Mouse (Mus musculus) CH12.LX (cell line): Measurements from ENCODE around the gene Cdh18. TPM values are rescaled to one million over a fixed set of nuclear protein-coding genes. Genes with fewer than 3 reads are reported as not detected.

ENCODE experiments used
- DNase-seq: peaks from one replicate; pipeline ENCODE4 v3.0.0-alpha.2; 2013; ENCODE audit errors: extremely low read depth
- H3K27ac ChIP-seq: 2 replicates; pipeline ENCODE4 v1.5.1; 2012; ENCODE audit warnings: low read depth, mild to moderate bottlenecking, control low read depth, moderate library complexity; ENCODE audit not compliant: insufficient read depth
- H3K27me3 ChIP-seq: replicated peaks from 2 replicates; pipeline ENCODE3; 2012; ENCODE audit warnings: inconsistent platforms
- H3K36me3 ChIP-seq, 2 experiments: replicated peaks in 1 of 2; 2 replicates each; pipeline versions ENCODE3 to v1.6.1; 2012; ENCODE audit warnings: inconsistent platforms in 1 of 2, low read length in 1 of 2, mild to moderate bottlenecking in 1 of 2, mixed read lengths in 1 of 2, moderate library complexity in 1 of 2; ENCODE audit not compliant: control insufficient read depth in 1 of 2, insufficient read depth in 1 of 2
- H3K4me1 ChIP-seq, 2 experiments: 2 replicates each; pipeline ENCODE4 v1.6.1; 2012; ENCODE audit warnings: inconsistent platforms in 1 of 2, moderate library complexity in 1 of 2; ENCODE audit not compliant: insufficient read depth in 2 of 2, control insufficient read depth in 1 of 2
- H3K4me2 ChIP-seq: 2 replicates; pipeline ENCODE4 v1.6.1; 2012; ENCODE audit warnings: low read depth, mild to moderate bottlenecking, control low read depth; ENCODE audit not compliant: poor library complexity, insufficient read depth, severe bottlenecking
- H3K4me3 ChIP-seq, 3 experiments: fragments of 150-350 bp in 1 of 3; sonication (generic) in 1 of 3; replicated peaks in 1 of 3; 2 replicates each; pipeline versions ENCODE3 to v1.5.1; 2011 to 2012; ENCODE audit warnings: low read depth in 2 of 3, low read length in 2 of 3, mild to moderate bottlenecking in 2 of 3, moderate library complexity in 2 of 3, control low read depth in 1 of 3, improper control_type of control experiment in 1 of 3, inconsistent platforms in 1 of 3, mixed read lengths in 1 of 3; ENCODE audit not compliant: poor library complexity in 1 of 3
- H3K79me2 ChIP-seq: replicated peaks from 2 replicates; pipeline ENCODE4 v1.6.1; 2012; ENCODE audit warnings: mild to moderate bottlenecking, moderate library complexity; ENCODE audit not compliant: control insufficient read depth, poor library complexity, insufficient read depth, severe bottlenecking; ENCODE audit errors: extremely low read depth
- H3K9ac ChIP-seq: 2 replicates; pipeline ENCODE4 v1.6.1; 2012; ENCODE audit warnings: low read depth, mild to moderate bottlenecking, control low read depth, moderate library complexity; ENCODE audit not compliant: insufficient read depth
- H3K9me3 ChIP-seq: replicated peaks from 2 replicates; pipeline ENCODE3; 2012; ENCODE audit warnings: low read length, inconsistent platforms, mixed read lengths
- BHLHE40 ChIP-seq: IDR thresholded peaks from 2 replicates; pipeline ENCODE4 v1.6.1; 2011; ENCODE audit warnings: mild to moderate bottlenecking, low read depth, low read length, improper control_type of control experiment
- CHD1 ChIP-seq: IDR thresholded peaks from 2 replicates; pipeline ENCODE4 v1.6.1; 2012; ENCODE audit warnings: low read depth, low read length, improper control_type of control experiment, inconsistent platforms
- CTCF ChIP-seq, 2 experiments: IDR thresholded peaks in 1 of 2; conservative IDR thresholded peaks in 1 of 2; 2 replicates each; pipeline ENCODE4 v1.5.1; 2011 to 2012; ENCODE audit warnings: low read depth in 2 of 2, low read length in 2 of 2, improper control_type of control experiment in 1 of 2, inconsistent platforms in 1 of 2, mild to moderate bottlenecking in 1 of 2, moderate library complexity in 1 of 2
- ELF1 ChIP-seq: IDR thresholded peaks from 2 replicates; pipeline ENCODE4 v1.6.1; 2014; ENCODE audit warnings: low read depth, mild to moderate bottlenecking, inconsistent platforms, low read length, improper control_type of control experiment
- EP300 ChIP-seq: IDR thresholded peaks from 2 replicates; pipeline ENCODE4 v1.6.1; 2011; ENCODE audit warnings: low read length, improper control_type of control experiment
- ETS1 ChIP-seq: conservative IDR thresholded peaks from 2 replicates; pipeline ENCODE4 v1.6.1; 2012; ENCODE audit warnings: low read depth, mild to moderate bottlenecking, inconsistent platforms, low read length, improper control_type of control experiment, moderate library complexity
- JUN ChIP-seq: IDR thresholded peaks from 2 replicates; pipeline ENCODE4 v1.6.1; 2011; ENCODE audit warnings: low read depth, mild to moderate bottlenecking, low read length, improper control_type of control experiment, moderate library complexity; ENCODE audit not compliant: insufficient read depth
- JUND ChIP-seq: conservative IDR thresholded peaks from 2 replicates; pipeline ENCODE4 v1.6.1; 2011; ENCODE audit warnings: low read depth, low read length, improper control_type of control experiment
- MAX ChIP-seq: IDR thresholded peaks from 2 replicates; pipeline ENCODE4 v1.6.1; 2011; ENCODE audit warnings: low read length, improper control_type of control experiment
- MEF2A ChIP-seq: IDR thresholded peaks from 2 replicates; pipeline ENCODE4 v1.6.1; 2014; ENCODE audit warnings: low read depth, mild to moderate bottlenecking, inconsistent platforms, low read length, improper control_type of control experiment, borderline replicate concordance
- MXI1 ChIP-seq: IDR thresholded peaks from 2 replicates; pipeline ENCODE4 v1.6.1; 2011; ENCODE audit warnings: mild to moderate bottlenecking, low read depth, low read length, improper control_type of control experiment
- MYC ChIP-seq: IDR thresholded peaks from 2 replicates; pipeline ENCODE4 v1.6.1; 2011; ENCODE audit warnings: low read depth, mild to moderate bottlenecking, improper control_type of control experiment, low read length
- NELFE ChIP-seq: IDR thresholded peaks from 2 replicates; pipeline ENCODE4 v1.6.1; 2011; ENCODE audit warnings: low read depth, low read length, improper control_type of control experiment
- NRF1 ChIP-seq: IDR thresholded peaks from 2 replicates; pipeline ENCODE4 v1.6.1; 2014; ENCODE audit warnings: low read depth, mild to moderate bottlenecking, inconsistent platforms, low read length, improper control_type of control experiment, moderate library complexity
- POLR2A ChIP-seq: IDR thresholded peaks from 2 replicates; pipeline ENCODE4 v1.6.1; 2011; ENCODE audit warnings: low read depth, mild to moderate bottlenecking, improper control_type of control experiment, low read length
- POLR2AphosphoS2 ChIP-seq: IDR thresholded peaks from 2 replicates; pipeline ENCODE4 v1.6.1; 2011; ENCODE audit warnings: low read depth, low read length, improper control_type of control experiment
- TCF12 ChIP-seq: IDR thresholded peaks from 2 replicates; pipeline ENCODE4 v1.6.1; 2014; ENCODE audit warnings: low read depth, mild to moderate bottlenecking, inconsistent platforms, low read length, improper control_type of control experiment
- USF1 ChIP-seq: IDR thresholded peaks from 2 replicates; pipeline ENCODE4 v1.6.1; 2014; ENCODE audit warnings: low read depth, mild to moderate bottlenecking, inconsistent platforms, low read length, improper control_type of control experiment
- ZC3H11A ChIP-seq: IDR thresholded peaks from 2 replicates; pipeline ENCODE4 v1.6.1; 2012; ENCODE audit warnings: low read depth, mild to moderate bottlenecking, inconsistent platforms, low read length, improper control_type of control experiment
- ZKSCAN1 ChIP-seq: IDR thresholded peaks from 2 replicates; pipeline ENCODE4 v1.6.1; 2012; ENCODE audit warnings: low read depth, inconsistent platforms, low read length, improper control_type of control experiment, borderline replicate concordance
- ZMIZ1 ChIP-seq: IDR thresholded peaks from 2 replicates; pipeline ENCODE4 v1.6.1; 2012; ENCODE audit warnings: low read depth, mild to moderate bottlenecking, inconsistent platforms, low read length, improper control_type of control experiment
- dilution Hi-C: fragments of 300-500 bp; cut with MboI; formaldehyde crosslinking; loops from 2 replicates; pipeline ENCODE4 v1.14.3; 2020; ENCODE audit warnings: low sequenced_read_pairs; ENCODE audit not compliant: extremely low pct_unique_long_range_greater_than_20kb, extremely low pct_ligation_motif_present
- in situ Hi-C: fragments of 300-500 bp; cut with MboI; formaldehyde crosslinking; loops from 3 replicates; pipeline ENCODE4 v1.14.3; 2019; ENCODE audit warnings: low sequenced_read_pairs, low pct_ligation_motif_present, low pct_unique_long_range_greater_than_20kb, mixed read lengths
- polyA plus RNA-seq: library from polyadenylated mRNA; unstranded; fragments of >175 nt; gene quantifications from 2 replicates; pipeline ENCODE4 v1.2.1, GENCODE M21; 2012; ENCODE audit warnings: low read depth; ENCODE audit not compliant: insufficient read length
- total RNA-seq, 2 experiments: library from RNA; depleted of rRNA; stranded (reverse); fragments of 300-350 nt in 1 of 2; fragments of >200 nt in 1 of 2; gene quantifications; 2 replicates each; pipeline ENCODE4 v1.2.3; 2012 to 2014

Gene Cdh18
- total and polyA plus RNA-seq, 3 experiments, result not detected

- in situ Hi-C loops (no loop called here), dilution Hi-C loops (no loop called here)
- Histone ChIP-seq H3K4me3 (no peak overlapping the region), H3K79me2 (no peaks in the 10 kb centered on the region), H3K27ac (no peak overlapping the region), H3K9me3 (peaks cover 49% of the 10 kb centered on the region), H3K36me3 (no peaks in the 10 kb centered on the region), H3K27me3 (no peaks in the 10 kb centered on the region), H3K4me1 (no peaks in the 10 kb centered on the region), H3K9ac (no peak overlapping the region), H3K4me2 (no peak overlapping the region)
- no peak for DNase-seq
- TF ChIP-seq ZC3H11A (no peak), ZKSCAN1 (no peak), JUND (no peak), JUN (no peak), ELF1 (no peak), CTCF (conservative IDR thresholded peaks at IDR 0.05 in 1 of 2, IDR thresholded peaks at IDR 0.05 in 1 of 2; ENCODE audit: low read depth in 2 of 2, low read length in 2 of 2) (no peak), CHD1 (no peak), ZMIZ1 (no peak), USF1 (no peak), MAX (no peak), NRF1 (no peak), EP300 (no peak), TCF12 (no peak), MYC (no peak), BHLHE40 (no peak), POLR2AphosphoS2 (no peak)
Measured at GRCm38 (mm10) chr15:22578617-22578990, 29.8 kb downstream of the Cdh18 start.

- H3K36me3 ChIP-seq, result no peaks in the 10 kb centered on the region
- H3K4me1 ChIP-seq, result no peaks in the 10 kb centered on the region
- no peaks in the 10 kb centered on the region for H3K79me2 ChIP-seq
- H3K27ac ChIP-seq, result no peak overlapping the region
- no peak overlapping the region for H3K4me3 ChIP-seq
- dilution Hi-C loops, result no loop called here
- no peak for DNase-seq
- no peaks in the 10 kb centered on the region for H3K27me3 ChIP-seq
- TF ChIP-seq MXI1 (no peak), ZC3H11A (no peak)
- TF ChIP-seq, all 38 proteins: peak for 0
- Histone ChIP-seq H3K4me2 (no peak overlapping the region), H3K9ac (no peak overlapping the region), H3K9me3 (peaks cover 28% of the 10 kb centered on the region)
- in situ Hi-C loops, result no loop called here
Measured at GRCm38 (mm10) chr15:22584667-22585066, 35.8 kb downstream of the Cdh18 start.

- H3K27me3 ChIP-seq, result no peaks in the 10 kb centered on the region
- no peaks in the 10 kb centered on the region for H3K4me1 ChIP-seq
- no peak overlapping the region for H3K4me2 ChIP-seq
- H3K9ac ChIP-seq, result no peak overlapping the region
- H3K9me3 ChIP-seq, result peaks cover 44% of the 10 kb centered on the region
- H3K36me3 ChIP-seq, result no peaks in the 10 kb centered on the region
- dilution Hi-C loops (no loop called here), in situ Hi-C loops (no loop called here)
- TF ChIP-seq POLR2AphosphoS2 (no peak), POLR2A (no peak), MEF2A (no peak), USF1 (no peak), ETS1 (no peak), NELFE (no peak)
- no peak overlapping the region for H3K27ac ChIP-seq
- no peak for DNase-seq
- no peak overlapping the region for H3K4me3 ChIP-seq
- no peaks in the 10 kb centered on the region for H3K79me2 ChIP-seq
Measured at GRCm38 (mm10) chr15:22716376-22716775, 167.6 kb downstream of the Cdh18 start.
